ENCODE assay signal across 8 mouse cellular contexts in the genomic region with DNA sequence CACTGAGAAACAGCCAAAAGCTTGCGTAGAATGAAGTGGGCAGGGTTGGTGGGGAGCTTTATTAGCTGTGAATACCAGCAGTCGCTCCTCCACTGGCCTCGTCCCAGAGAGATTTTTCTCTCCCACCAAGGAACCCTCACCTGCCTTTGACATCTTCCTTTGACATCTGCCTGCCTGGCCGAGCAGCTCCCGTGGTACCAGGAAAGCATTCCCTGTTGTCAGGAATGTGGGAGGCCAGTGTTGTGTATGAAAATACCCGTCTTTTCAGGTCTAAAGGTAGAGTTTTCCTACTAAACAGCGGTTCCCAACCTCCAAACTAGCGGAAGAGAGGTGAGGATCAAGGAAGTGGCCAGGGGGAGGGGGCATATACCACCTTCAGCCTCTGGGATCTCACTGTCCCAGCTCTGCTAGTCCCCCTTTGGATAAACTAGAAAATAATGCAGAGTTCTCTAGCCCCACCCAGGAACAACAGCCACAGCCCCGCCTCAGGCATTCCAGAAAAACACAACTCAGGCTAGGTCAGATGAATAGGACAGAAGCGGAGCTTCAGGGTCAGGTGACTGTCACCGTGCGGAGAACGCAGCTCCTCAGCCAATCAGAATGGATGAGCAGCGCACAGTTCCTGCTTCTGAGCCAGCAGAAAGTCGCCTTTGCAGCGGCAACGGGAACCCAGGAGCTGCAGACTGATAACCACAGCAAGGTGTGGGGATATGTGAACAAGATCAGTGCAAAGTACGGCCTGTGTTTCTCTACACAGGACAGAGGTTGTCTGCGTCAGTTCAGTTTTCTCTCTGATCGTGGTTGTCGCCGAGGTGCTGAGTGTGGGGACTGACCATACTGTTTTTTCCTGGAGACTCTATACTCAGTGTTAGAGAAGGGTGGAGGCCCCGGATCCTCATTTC. TPM values are rescaled to one million over a fixed set of nuclear protein-coding genes. Genes with fewer than 3 reads are reported as not detected.
A peak's percentile ranks its signal among the peaks of the same experiment; 100 is the strongest.
DNase-seq lines count a peak whose midpoint lies in the region; ATAC-seq lines count a peak whose summit lies in the region.

No protein-coding gene starts in this region.

- H3K4me3 ChIP-seq in neural tube, embryonic 14.5 days (ENCODE audit: low read depth, low read length): peak overlapping the region; percentile 39

- WGBS in neural tube, embryonic 14.5 days: 9% methylated on average over 23 of the region's 23 CpGs

- H3K27ac ChIP-seq in neural tube, embryonic 14.5 days (ENCODE audit: low read depth, low read length): peak overlapping the region; percentile 44; the same call in 1 of the 2 replicates

- peaks cover 6% of the 10 kb centered on the region; the same call in 1 of the 2 replicates for H3K4me1 ChIP-seq in neural tube, embryonic 14.5 days (ENCODE audit: control insufficient read depth, insufficient read depth, low read length)

- ATAC-seq in frontal cortex, adult (ENCODE audit: low TSS enrichment): peak; percentile 99
- ATAC-seq in hematopoietic stem cell, adult 5-6 weeks (replicated peaks in 1 of 2; ENCODE audit: insufficient read depth in 1 of 2, low FRiP score in 2 of 2, low TSS enrichment in 1 of 2, low read depth in 1 of 2, poor library complexity in 2 of 2, severe bottlenecking in 2 of 2): peak; percentile 95 to 98
- ATAC-seq in neural tube, embryonic 14.5 days (ENCODE audit: low read depth): peak; percentile 98

- peak overlapping the region; percentile 55 for H3K9ac ChIP-seq in neural tube, embryonic 14.5 days (replicated peaks; ENCODE audit: low read depth, low read length)

- H3K27me3 ChIP-seq in neural tube, embryonic 14.5 days (ENCODE audit: control insufficient read depth, insufficient read depth, low read length): no peaks in the 10 kb centered on the region

- no peaks in the 10 kb centered on the region for H3K36me3 ChIP-seq in neural tube, embryonic 14.5 days (ENCODE audit: control insufficient read depth, insufficient read depth, low read length)

- peak; percentile 77 for DNase-seq in Muller cell, postnatal 12 days (ENCODE audit: inconsistent ontology term)
- peak; percentile 85 for DNase-seq in cerebellum, adult 9-10 months
- DNase-seq in layer of hippocampus, adult 8-10 months (ENCODE audit: low spot score in 2 of 2): peak; percentile 74 to 75
- peak; percentile 80 to 81 for DNase-seq in lung, adult 18-20 months
- DNase-seq in testis, postnatal 10 days (ENCODE audit: low spot score): peak; percentile 52

- H3K4me2 ChIP-seq in neural tube, embryonic 14.5 days (ENCODE audit: low read depth, low read length): peak overlapping the region; percentile 75

- no peaks in the 10 kb centered on the region for H3K9me3 ChIP-seq in neural tube, embryonic 14.5 days (ENCODE audit: control insufficient read depth, low read length)

RNA-seq across cellular contexts. Expression of a gene that starts 20.0 kb away (rescaled TPM):
- 16.6 and 17.0 TPM in 2 replicates for total RNA-seq in hematopoietic stem cell, adult 5-6 weeks (2017)
- 10 to 100 TPM; 20.5 to 24.2 (median 23.1) TPM for total RNA-seq in layer of hippocampus, adult 8-10 months (2022)
- 12.4 and 15.7 TPM in 2 replicates for polyA plus RNA-seq in neural tube, embryonic 14.5 days (2014; fragmentation: Nextera tagmentation; extraction: Ambion mirVana)

RNA-seq across cellular contexts. Expression of a gene that starts 32.3 kb away (rescaled TPM):
- total RNA-seq in hematopoietic stem cell, adult 5-6 weeks (2017): 95.5 and 161 TPM in 2 replicates
- 10 to 100 TPM; 12.9 to 17.6 (median 14.5) TPM for total RNA-seq in layer of hippocampus, adult 8-10 months (2022)
- polyA plus RNA-seq in neural tube, embryonic 14.5 days (2014; fragmentation: Nextera tagmentation; extraction: Ambion mirVana): 3.2 and 4.5 TPM in 2 replicates

Comparison
In these comparisons a context has a peak if more than half of its experiments do, and no peak if none do; other contexts are left out.
1. Peak in every context shown above with its lines: DNase-seq, ATAC-seq, H3K4me3 ChIP-seq and H3K27ac ChIP-seq.